Mouse (Mus musculus): ENCODE measurements around the gene Vegfb. TPM values are rescaled to one million over a fixed set of nuclear protein-coding genes. Genes with fewer than 3 reads are reported as not detected.

Vegfb gene
- polyA plus RNA-seq, 1 experiment from 2014 or later: 153 TPM

- H3K9me3 ChIP-seq (ENCODE audit: control insufficient read depth, low read length): no peaks in the 10 kb centered on the region
- ATAC-seq (ENCODE audit: insufficient number of reproducible peaks, insufficient read depth, low FRiP score, low read depth): 0 out of 2 replicates have a peak, but pooled peaks have one; percentile 38
- H3K27ac ChIP-seq (replicated peaks in 1 of 2; ENCODE audit: control insufficient read depth in 1 of 2, insufficient read depth in 1 of 2, low read depth in 2 of 2, low read length in 2 of 2): no peak overlapping the region
- H3K4me1 ChIP-seq (ENCODE audit: control insufficient read depth in 2 of 2, insufficient read depth in 2 of 2, low read length in 2 of 2): peaks cover 6 to 9% of the 10 kb centered on the region in 2 experiments; a peak in 2 of 4 replicates
- no peaks in the 10 kb centered on the region for H3K27me3 ChIP-seq (ENCODE audit: control insufficient read depth, insufficient read depth, low read length)
- H3K36me3 ChIP-seq (ENCODE audit: control insufficient read depth, insufficient read depth, low read length): peaks cover 10% of the 10 kb centered on the region
- H3K9ac ChIP-seq (ENCODE audit: low read length): no peak overlapping the region
- 82% methylated on average over 20 of the region's 20 CpGs for WGBS
- H3K4me3 ChIP-seq (ENCODE audit: control insufficient read depth in 1 of 2, insufficient read depth in 1 of 2, low read depth in 1 of 2, low read length in 2 of 2): no peak overlapping the region
- no peak overlapping the region for H3K4me2 ChIP-seq (ENCODE audit: low read length)
These were observed 27.2 kb upstream of the Vegfb start for GRCm38 (mm10) chr19:7014481-7015135.

DNA sequence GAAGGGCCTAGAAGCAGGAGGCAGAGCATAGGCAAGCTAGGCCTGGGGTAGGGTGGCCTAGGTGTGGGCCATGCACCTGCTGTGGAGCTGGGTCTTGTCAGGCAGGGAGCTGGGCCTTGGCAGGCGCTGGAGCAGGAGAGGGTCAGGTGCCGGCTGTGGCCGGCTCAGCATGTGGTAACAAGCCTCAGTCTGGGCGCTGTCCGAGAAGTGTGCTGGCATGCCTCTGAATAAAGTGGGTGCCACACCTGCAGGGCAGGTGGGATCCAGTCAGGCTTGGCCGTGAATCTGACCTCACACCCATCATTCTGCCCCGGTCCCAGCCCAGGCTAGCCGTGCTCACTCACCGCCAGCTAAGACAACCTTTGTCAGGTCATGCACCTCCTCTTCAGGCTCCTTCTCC lies 26.5 kb upstream of the Vegfb start:
- no peak for ATAC-seq (ENCODE audit: insufficient number of reproducible peaks, insufficient read depth, low FRiP score, low read depth)
- H3K36me3 ChIP-seq (ENCODE audit: control insufficient read depth, insufficient read depth, low read length): peaks cover 4% of the 10 kb centered on the region; the same call in 1 of the 2 replicates
- no peak overlapping the region for H3K4me3 ChIP-seq (ENCODE audit: control insufficient read depth in 1 of 2, insufficient read depth in 1 of 2, low read depth in 1 of 2, low read length in 2 of 2)
- H3K27me3 ChIP-seq (ENCODE audit: control insufficient read depth, insufficient read depth, low read length): no peaks in the 10 kb centered on the region
- no peak overlapping the region for H3K9ac ChIP-seq (ENCODE audit: low read length)
- H3K9me3 ChIP-seq (ENCODE audit: control insufficient read depth, low read length): no peaks in the 10 kb centered on the region
- peaks cover 6% of the 10 kb centered on the region in 2 experiments; a peak in 2 of 4 replicates for H3K4me1 ChIP-seq (ENCODE audit: control insufficient read depth in 2 of 2, insufficient read depth in 2 of 2, low read length in 2 of 2)
- H3K27ac ChIP-seq (replicated peaks in 1 of 2; ENCODE audit: control insufficient read depth in 1 of 2, insufficient read depth in 1 of 2, low read depth in 2 of 2, low read length in 2 of 2): no peak overlapping the region
- WGBS: 82% methylated on average over 9 of the region's 9 CpGs
- H3K4me2 ChIP-seq (ENCODE audit: low read length): no peak overlapping the region

- Histone ChIP-seq H3K9ac (ENCODE audit: low read length) (no peak overlapping the region), H3K36me3 (ENCODE audit: control insufficient read depth, insufficient read depth, low read length) (no peaks in the 10 kb centered on the region), H3K4me3 (ENCODE audit: control insufficient read depth in 1 of 2, insufficient read depth in 1 of 2, low read depth in 1 of 2, low read length in 2 of 2) (no peak overlapping the region), H3K27ac (replicated peaks in 1 of 2; ENCODE audit: control insufficient read depth in 1 of 2, insufficient read depth in 1 of 2, low read depth in 2 of 2, low read length in 2 of 2) (no peak overlapping the region), H3K27me3 (ENCODE audit: control insufficient read depth, insufficient read depth, low read length) (no peaks in the 10 kb centered on the region), H3K9me3 (ENCODE audit: control insufficient read depth, low read length) (no peaks in the 10 kb centered on the region), H3K4me2 (ENCODE audit: low read length) (no peak overlapping the region), H3K4me1 (ENCODE audit: control insufficient read depth in 2 of 2, insufficient read depth in 2 of 2, low read length in 2 of 2) (no peaks in the 10 kb centered on the region)
- ATAC-seq (ENCODE audit: insufficient number of reproducible peaks, insufficient read depth, low FRiP score, low read depth): no peak
- 85% methylated on average over 4 of the region's 4 CpGs for WGBS
These were observed 25.0 kb upstream of the Vegfb start for GRCm38 (mm10) chr19:7012426-7012825.

DNA sequence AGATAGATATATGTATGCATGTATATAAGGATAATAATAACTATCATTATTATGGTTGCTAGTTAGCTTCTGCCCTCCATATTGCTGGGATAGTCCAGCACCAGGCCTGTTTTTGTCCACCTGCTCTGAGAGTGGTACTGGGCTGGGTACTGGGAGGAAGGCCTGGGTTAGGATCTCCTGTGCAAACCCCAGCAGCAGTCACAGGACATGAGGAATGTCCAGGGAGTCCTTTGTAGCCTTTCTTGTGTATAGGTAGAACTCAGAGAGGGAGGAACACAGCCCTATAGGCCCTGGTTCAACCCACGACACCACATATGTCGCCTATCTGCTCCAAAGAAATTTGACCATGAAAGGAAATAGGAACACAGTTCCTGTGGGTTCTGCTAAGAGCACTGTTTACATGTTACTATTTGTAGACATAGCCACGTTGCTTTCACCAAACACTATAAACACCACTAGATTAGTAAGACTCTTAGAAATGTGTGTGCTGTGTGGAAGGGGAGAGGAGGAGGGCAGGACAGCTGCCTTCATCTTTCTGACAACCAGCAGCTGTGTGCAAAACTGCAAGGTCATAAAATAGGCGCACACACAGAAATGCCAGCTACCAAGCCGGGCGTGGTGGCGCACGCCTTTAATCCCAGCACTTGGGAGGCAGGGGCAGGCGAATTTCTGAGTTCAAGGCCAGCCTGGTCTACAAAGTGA lies 19.6 kb upstream of the Vegfb start:
- Histone ChIP-seq H3K9me3 (ENCODE audit: control insufficient read depth, low read length) (no peaks in the 10 kb centered on the region), H3K9ac (ENCODE audit: low read length) (no peak overlapping the region), H3K27me3 (ENCODE audit: control insufficient read depth, insufficient read depth, low read length) (no peaks in the 10 kb centered on the region), H3K4me2 (ENCODE audit: low read length) (no peak overlapping the region), H3K36me3 (ENCODE audit: control insufficient read depth, insufficient read depth, low read length) (no peaks in the 10 kb centered on the region), H3K27ac (replicated peaks in 1 of 2; ENCODE audit: control insufficient read depth in 1 of 2, insufficient read depth in 1 of 2, low read depth in 2 of 2, low read length in 2 of 2) (no peak overlapping the region), H3K4me1 (ENCODE audit: control insufficient read depth in 2 of 2, insufficient read depth in 2 of 2, low read length in 2 of 2) (peaks cover 2 to 6% of the 10 kb centered on the region in 2 experiments; a peak in 1 of 4 replicates), H3K4me3 (ENCODE audit: control insufficient read depth in 1 of 2, insufficient read depth in 1 of 2, low read depth in 1 of 2, low read length in 2 of 2) (no peak overlapping the region)
- 80% methylated on average over 9 of the region's 9 CpGs for WGBS
- ATAC-seq (ENCODE audit: insufficient number of reproducible peaks, insufficient read depth, low FRiP score, low read depth): no peak

- WGBS: 92% methylated on average over 19 of the region's 19 CpGs
- no peaks in the 10 kb centered on the region for H3K27me3 ChIP-seq (ENCODE audit: control insufficient read depth, insufficient read depth, low read length)
- H3K4me3 ChIP-seq (ENCODE audit: control insufficient read depth in 1 of 2, insufficient read depth in 1 of 2, low read depth in 1 of 2, low read length in 2 of 2): no peak overlapping the region
- no peak overlapping the region for H3K4me2 ChIP-seq (ENCODE audit: low read length)
- ATAC-seq (ENCODE audit: insufficient number of reproducible peaks, insufficient read depth, low FRiP score, low read depth): no peak
- peaks cover 22% of the 10 kb centered on the region for H3K36me3 ChIP-seq (ENCODE audit: control insufficient read depth, insufficient read depth, low read length)
- no peak overlapping the region for H3K9ac ChIP-seq (ENCODE audit: low read length)
- H3K4me1 ChIP-seq (ENCODE audit: control insufficient read depth in 2 of 2, insufficient read depth in 2 of 2, low read length in 2 of 2): peaks cover 17 to 26% of the 10 kb centered on the region in 2 experiments
- no peak overlapping the region for H3K27ac ChIP-seq (replicated peaks in 1 of 2; ENCODE audit: control insufficient read depth in 1 of 2, insufficient read depth in 1 of 2, low read depth in 2 of 2, low read length in 2 of 2)
- H3K9me3 ChIP-seq (ENCODE audit: control insufficient read depth, low read length): no peaks in the 10 kb centered on the region
These were observed 12.1 kb upstream of the Vegfb start for GRCm38 (mm10) chr19:6999360-7000063.

- no peak for ATAC-seq (ENCODE audit: insufficient number of reproducible peaks, insufficient read depth, low FRiP score, low read depth)
- no peaks in the 10 kb centered on the region for H3K27me3 ChIP-seq (ENCODE audit: control insufficient read depth, insufficient read depth, low read length)
- H3K9ac ChIP-seq (ENCODE audit: low read length): no peak overlapping the region
- H3K4me3 ChIP-seq (ENCODE audit: control insufficient read depth in 1 of 2, insufficient read depth in 1 of 2, low read depth in 1 of 2, low read length in 2 of 2): no peak overlapping the region
- no peak overlapping the region for H3K27ac ChIP-seq (replicated peaks in 1 of 2; ENCODE audit: control insufficient read depth in 1 of 2, insufficient read depth in 1 of 2, low read depth in 2 of 2, low read length in 2 of 2)
- peaks cover 18 to 31% of the 10 kb centered on the region in 2 experiments for H3K4me1 ChIP-seq (ENCODE audit: control insufficient read depth in 2 of 2, insufficient read depth in 2 of 2, low read length in 2 of 2)
- 86% methylated on average over 9 of the region's 9 CpGs for WGBS
- H3K36me3 ChIP-seq (ENCODE audit: control insufficient read depth, insufficient read depth, low read length): peaks cover 28% of the 10 kb centered on the region
- H3K4me2 ChIP-seq (ENCODE audit: low read length): no peak overlapping the region
- no peaks in the 10 kb centered on the region for H3K9me3 ChIP-seq (ENCODE audit: control insufficient read depth, low read length)
These were observed 10.4 kb upstream of the Vegfb start for GRCm38 (mm10) chr19:6997721-6998290.

GRCm38 (mm10) chr19:6996006-6996405 lies 8.6 kb upstream of the Vegfb start, which contains the start of the genes Nudt22 and Trpt1:
Gene Nudt22, minus strand, starts transcription at chr19:6996117.
Gene Trpt1, plus strand, starts transcription at chr19:6996131.
- peak within 1 kb of the TSS; percentile 80 to 87 for H3K27ac ChIP-seq (replicated peaks in 1 of 2; ENCODE audit: control insufficient read depth in 1 of 2, insufficient read depth in 1 of 2, low read depth in 2 of 2, low read length in 2 of 2)
- H3K9me3 ChIP-seq (ENCODE audit: control insufficient read depth, low read length): no peaks in the 10 kb centered on the region
- H3K9ac ChIP-seq (ENCODE audit: low read length): peak within 1 kb of the TSS; percentile 88
- peak within 1 kb of the TSS; percentile 68 to 70 for H3K4me3 ChIP-seq (ENCODE audit: control insufficient read depth in 1 of 2, insufficient read depth in 1 of 2, low read depth in 1 of 2, low read length in 2 of 2)
- peaks cover 28% of the 10 kb centered on the region for H3K36me3 ChIP-seq (ENCODE audit: control insufficient read depth, insufficient read depth, low read length)
- peaks cover 18 to 35% of the 10 kb centered on the region in 2 experiments for H3K4me1 ChIP-seq (ENCODE audit: control insufficient read depth in 2 of 2, insufficient read depth in 2 of 2, low read length in 2 of 2)
- ATAC-seq (ENCODE audit: insufficient number of reproducible peaks, insufficient read depth, low FRiP score, low read depth): peak; percentile 66
- peak within 1 kb of the TSS; percentile 91 for H3K4me2 ChIP-seq (ENCODE audit: low read length)
- WGBS: under 1% methylated on average over 24 of the region's 24 CpGs
- no peaks in the 10 kb centered on the region for H3K27me3 ChIP-seq (ENCODE audit: control insufficient read depth, insufficient read depth, low read length)

Measured in heart, embryonic 14.5 days (tissue).